Mouse (Mus musculus) midbrain, embryonic 11.5 days (tissue): Measurements from ENCODE around the gene Nxpe4. TPM values are rescaled to one million over a fixed set of nuclear protein-coding genes. Genes with fewer than 3 reads are reported as not detected.

Experiments used
- polyA plus RNA-seq: library from polyadenylated mRNA; unstranded; fragments of >200 nt; fragmentation: Nextera tagmentation; extraction: Ambion mirVana; gene quantifications from 2 replicates; pipeline ENCODE4 v1.2.1, GENCODE M21; 2014

Nxpe4 gene
- polyA plus RNA-seq, 1 experiment from 2014 or later, result 7.6 TPM

Other genes with a start within 250 kb of the Nxpe4 start
- 1.3 and 1.7 TPM in 2 replicates for gene Nxpe2, start 191.4 kb downstream of the Nxpe4 start, polyA plus RNA-seq